Mouse (Mus musculus): ENCODE data around the gene Gstm4.
A peak's percentile ranks its signal among the peaks of the same experiment; 100 is the strongest.

Gene Gstm4

GRCm38 (mm10) chr3:108044394-108045140, at the start of gene Gstm4:
Gene Gstm4, minus strand, starts transcription at chr3:108044894.
- DNase-seq (ENCODE audit: low spot score), result peak; percentile 66

GRCm38 (mm10) chr3:108094146-108094545, 49.5 kb upstream of the Gstm4 start:
- DNase-seq (ENCODE audit: low spot score), result no peak

GRCm38 (mm10) chr3:108093306-108093705, 48.6 kb upstream of the Gstm4 start:
- DNase-seq (ENCODE audit: low spot score), result no peak

GRCm38 (mm10) chr3:108092536-108093115, 47.9 kb upstream of the Gstm4 start, which contains the start of gene Gnat2:
Gene Gnat2, plus strand, starts transcription at chr3:108092789.
- DNase-seq (ENCODE audit: low spot score), result no peak

GRCm38 (mm10) chr3:108092030-108092429, 47.3 kb upstream of the Gstm4 start:
- no peak for DNase-seq (ENCODE audit: low spot score)

GRCm38 (mm10) chr3:108090561-108090960, 45.9 kb upstream of the Gstm4 start:
- DNase-seq (ENCODE audit: low spot score), result no peak

GRCm38 (mm10) chr3:108089916-108090315, 45.2 kb upstream of the Gstm4 start:
- no peak for DNase-seq (ENCODE audit: low spot score)

GRCm38 (mm10) chr3:108088842-108089380, 44.2 kb upstream of the Gstm4 start:
- DNase-seq (ENCODE audit: low spot score), result no peak

GRCm38 (mm10) chr3:108087329-108087728, 42.6 kb upstream of the Gstm4 start:
- DNase-seq (ENCODE audit: low spot score), result no peak

GRCm38 (mm10) chr3:108086470-108086979, 41.8 kb upstream of the Gstm4 start, which contains the start of gene Ampd2:
Gene Ampd2, minus strand, starts transcription at chr3:108086651.
- peak; percentile 61 for DNase-seq (ENCODE audit: low spot score)

GRCm38 (mm10) chr3:108085721-108086469, 41.2 kb upstream of the Gstm4 start:
- DNase-seq (ENCODE audit: low spot score), result no peak

GRCm38 (mm10) chr3:108085281-108085720, 40.6 kb upstream of the Gstm4 start:
- DNase-seq (ENCODE audit: low spot score), result peak; percentile 63

- no peak for DNase-seq (ENCODE audit: low spot score)
Observed at GRCm38 (mm10) chr3:108084767-108085270, 40.1 kb upstream of the Gstm4 start.

- DNase-seq (ENCODE audit: low spot score), result no peak
Observed at GRCm38 (mm10) chr3:108083904-108084407, 39.3 kb upstream of the Gstm4 start.

GRCm38 (mm10) chr3:108083161-108083560, 38.5 kb upstream of the Gstm4 start:
- DNase-seq (ENCODE audit: low spot score), result no peak

GRCm38 (mm10) chr3:108082251-108082875, 37.7 kb upstream of the Gstm4 start:
- DNase-seq (ENCODE audit: low spot score), result no peak

- no peak for DNase-seq (ENCODE audit: low spot score)
Observed at GRCm38 (mm10) chr3:108081681-108082080, 37.0 kb upstream of the Gstm4 start.

- no peak for DNase-seq (ENCODE audit: low spot score)
Observed at GRCm38 (mm10) chr3:108076836-108077235, 32.1 kb upstream of the Gstm4 start.

GRCm38 (mm10) chr3:108072983-108073569, 28.4 kb upstream of the Gstm4 start:
- DNase-seq (ENCODE audit: low spot score), result no peak

- peak; percentile 63 for DNase-seq (ENCODE audit: low spot score)
Observed at GRCm38 (mm10) chr3:108070295-108071293, 25.9 kb upstream of the Gstm4 start.

Data from spleen, adult 12 weeks (tissue).